Mouse (Mus musculus) heart, adult 2 months (tissue): ENCODE data around the gene Mrps14.

Source experiments
- CTCF ChIP-seq: fragments of 200-600 bp; IDR thresholded peaks from 2 replicates; pipeline ENCODE4 v1.8.1; 2022; ENCODE audit warnings: antibody characterized with exemption, mild to moderate bottlenecking, moderate library complexity
- EP300 ChIP-seq: fragments of 200-500 bp; IDR thresholded peaks from 2 replicates; pipeline ENCODE4 v1.6.1; 2011; ENCODE audit warnings: low read depth, low read length, control low read depth; ENCODE audit not compliant: insufficient read depth
- POLR2A ChIP-seq: fragments of 200-500 bp; IDR thresholded peaks from 2 replicates; pipeline ENCODE4 v1.6.1; 2011; ENCODE audit warnings: mild to moderate bottlenecking, low read depth, low read length, control low read depth; ENCODE audit not compliant: insufficient read depth

GRCm38 (mm10) chr1:160249786-160250185 lies 54.8 kb downstream of the Mrps14 start:
- no peak for TF ChIP-seq CTCF
- TF ChIP-seq EP300: no peak
- no peak for TF ChIP-seq POLR2A
